Mouse (Mus musculus): Measurements from ENCODE around the gene Abtb2.

DNA sequence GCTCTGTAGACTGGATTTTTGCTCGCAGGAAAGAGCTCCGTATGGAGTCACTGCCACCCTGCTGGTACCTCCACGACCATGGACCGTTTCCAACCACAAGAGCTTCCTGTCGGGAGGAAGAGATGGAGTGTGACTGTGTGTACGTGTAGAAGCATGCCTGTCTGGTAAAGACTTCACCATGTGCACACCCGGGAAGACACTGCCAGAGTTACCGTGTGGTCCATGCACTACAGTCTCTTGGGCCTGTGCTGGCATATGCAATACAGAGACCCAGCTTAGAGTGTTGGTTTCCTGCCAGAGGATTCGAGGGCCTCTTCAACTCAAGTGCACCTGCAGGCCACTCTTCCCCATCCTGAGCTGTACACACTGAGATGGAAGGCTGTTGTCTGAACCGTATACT, 41.8 kb downstream of the Abtb2 start:
- TF ChIP-seq CTCF (IDR thresholded peaks at IDR 0.05) (no peak), EP300 (IDR thresholded peaks at IDR 0.05; ENCODE audit: insufficient read depth, low read depth, low read length) (no peak)
